47 mouse cellular contexts compared by ENCODE assay signal in the genomic region with DNA sequence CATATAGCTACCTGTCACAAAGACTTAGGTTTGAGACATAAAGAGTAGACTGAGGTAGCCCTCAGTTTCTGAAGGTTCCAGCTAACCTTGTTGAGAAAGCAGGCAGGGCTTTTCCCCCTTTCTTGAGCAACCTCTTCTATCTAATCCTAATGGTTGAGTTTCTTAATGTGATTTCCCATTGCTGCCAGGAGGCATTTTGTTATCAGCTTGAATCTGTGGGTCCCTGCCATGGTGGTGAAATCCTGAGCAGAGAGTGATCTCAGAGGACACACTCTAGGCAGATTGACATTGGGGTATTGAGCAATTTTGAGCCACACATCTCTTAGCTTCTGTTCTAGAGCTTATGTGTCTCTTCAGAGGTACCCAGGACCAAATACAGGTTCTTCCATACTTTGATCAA. TPM values are rescaled to one million over a fixed set of nuclear protein-coding genes. Genes with fewer than 3 reads are reported as not detected.
"Had no signal": no experiment of that assay in that cellular context is flagged by ENCODE, and none has a peak within 500 bp of the region (broad histone marks: within the 10 kb centered on the region; RNA-seq: fewer than 3 reads in every experiment).

No protein-coding gene starts in this region.

- DNase-seq: left cerebral cortex, postnatal 4 days; liver; liver, embryonic 13.5 days; liver, postnatal 0 days; lung, adult 18-20 months; lung, adult 2 months; lung, embryonic 14.5 days; lung, postnatal 10 days; lung, postnatal 14 days; lung, postnatal 36 days; lung, postnatal 4 days; midbrain, embryonic 14.5 days had no signal

- H3K4me3 ChIP-seq: limb, embryonic 10.5 days; limb, embryonic 12.5 days; limb, embryonic 13.5 days; limb, embryonic 15.5 days; liver, embryonic 12.5 days; liver, embryonic 13.5 days; liver, embryonic 15.5 days; lung, embryonic 15.5 days; megakaryocyte, embryonic 14.5 days; midbrain, embryonic 10.5 days; midbrain, embryonic 12.5 days; midbrain, embryonic 13.5 days; midbrain, embryonic 15.5 days; myocyte; neural tube, embryonic 12.5 days had no signal

- H3K27ac ChIP-seq: limb, embryonic 10.5 days; limb, embryonic 12.5 days; limb, embryonic 13.5 days; limb, embryonic 15.5 days; liver, embryonic 12.5 days; liver, embryonic 13.5 days; liver, embryonic 14.5 days; liver, embryonic 15.5 days; lung, embryonic 15.5 days; macrophage; midbrain, embryonic 10.5 days; midbrain, embryonic 12.5 days; midbrain, embryonic 13.5 days; midbrain, embryonic 15.5 days; neural tube, embryonic 12.5 days had no signal

RNA-seq across cellular contexts. Expression of gene Aadacl4, which starts 24.8 kb away (rescaled TPM):
- total RNA-seq: left cerebral cortex, postnatal 10 days; left cerebral cortex, postnatal 14 days; left cerebral cortex, postnatal 25 days; left cerebral cortex, postnatal 36 days; left cerebral cortex, postnatal 4 days; liver, adult 2 months; megakaryocyte progenitor cell, adult 5-6 weeks; megakaryocyte, adult 5-6 weeks; megakaryocyte-erythroid progenitor cell, adult 5-6 weeks; midbrain, postnatal 0 days; monocyte, adult 5-6 weeks had no signal
- polyA plus RNA-seq: limb, embryonic 10.5 days; limb, embryonic 11.5 days; limb, embryonic 12.5 days; limb, embryonic 13.5 days; limb, embryonic 14.5 days; limb, embryonic 15.5 days; liver, adult 2 months; liver, embryonic 11.5 days; liver, embryonic 12.5 days; liver, embryonic 13.5 days; liver, embryonic 14.5 days; liver, embryonic 15.5 days; liver, embryonic 16.5 days; liver, postnatal 0 days; lung, adult 2 months; lung, embryonic 14.5 days; lung, embryonic 15.5 days; lung, embryonic 16.5 days; lung, postnatal 0 days; macrophage; midbrain, embryonic 10.5 days; midbrain, embryonic 11.5 days; midbrain, embryonic 12.5 days; midbrain, embryonic 13.5 days; midbrain, embryonic 14.5 days; midbrain, embryonic 15.5 days; midbrain, embryonic 16.5 days; midbrain, postnatal 0 days; myocyte; neural tube, embryonic 11.5 days; neural tube, embryonic 12.5 days had no signal

RNA-seq across cellular contexts. Expression of gene Gm436, which starts 47.9 kb away (rescaled TPM):
- total RNA-seq: left cerebral cortex, postnatal 10 days; left cerebral cortex, postnatal 14 days; left cerebral cortex, postnatal 25 days; left cerebral cortex, postnatal 36 days; left cerebral cortex, postnatal 4 days; liver, adult 2 months; megakaryocyte progenitor cell, adult 5-6 weeks; megakaryocyte, adult 5-6 weeks; megakaryocyte-erythroid progenitor cell, adult 5-6 weeks; midbrain, postnatal 0 days; monocyte, adult 5-6 weeks had no signal
- polyA plus RNA-seq: limb, embryonic 10.5 days; limb, embryonic 11.5 days; limb, embryonic 12.5 days; limb, embryonic 13.5 days; limb, embryonic 14.5 days; limb, embryonic 15.5 days; liver, adult 2 months; liver, embryonic 11.5 days; liver, embryonic 12.5 days; liver, embryonic 13.5 days; liver, embryonic 14.5 days; liver, embryonic 15.5 days; liver, embryonic 16.5 days; liver, postnatal 0 days; lung, adult 2 months; lung, embryonic 14.5 days; lung, embryonic 15.5 days; lung, embryonic 16.5 days; lung, postnatal 0 days; macrophage; midbrain, embryonic 10.5 days; midbrain, embryonic 11.5 days; midbrain, embryonic 12.5 days; midbrain, embryonic 13.5 days; midbrain, embryonic 14.5 days; midbrain, embryonic 15.5 days; midbrain, embryonic 16.5 days; midbrain, postnatal 0 days; myocyte; neural tube, embryonic 11.5 days; neural tube, embryonic 12.5 days had no signal
